Mouse (Mus musculus): ENCODE measurements around the gene Qrfp.

DNA sequence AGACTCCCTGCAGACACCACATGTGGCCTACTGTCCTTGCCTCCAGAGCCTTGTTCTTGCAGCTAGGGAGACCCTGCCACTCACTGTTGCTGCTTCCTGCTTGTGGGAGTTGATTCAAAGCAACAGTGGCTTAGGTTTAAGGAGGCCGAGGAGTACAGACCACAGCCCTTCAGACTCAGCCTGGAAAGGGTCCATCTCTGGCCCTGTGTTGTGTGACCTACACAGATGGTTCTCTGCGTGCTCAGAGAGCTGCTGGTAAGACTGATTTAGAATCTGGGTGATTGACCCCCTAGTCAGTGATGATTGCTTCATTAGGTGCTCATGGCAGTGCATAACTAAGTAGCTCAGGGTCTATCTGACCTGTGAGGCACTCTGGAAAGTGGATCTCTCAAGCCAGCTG, 21.2 kb downstream of the Qrfp start:
- TF ChIP-seq POLR2A (IDR thresholded peaks at IDR 0.05; ENCODE audit: low read depth, low read length) (no peak), CTCF (conservative IDR thresholded peaks at IDR 0.05; ENCODE audit: insufficient read depth, insufficient read length, low read depth, low read length) (no peak)
